Mouse (Mus musculus): ENCODE results near the gene Sema6d.

DNA sequence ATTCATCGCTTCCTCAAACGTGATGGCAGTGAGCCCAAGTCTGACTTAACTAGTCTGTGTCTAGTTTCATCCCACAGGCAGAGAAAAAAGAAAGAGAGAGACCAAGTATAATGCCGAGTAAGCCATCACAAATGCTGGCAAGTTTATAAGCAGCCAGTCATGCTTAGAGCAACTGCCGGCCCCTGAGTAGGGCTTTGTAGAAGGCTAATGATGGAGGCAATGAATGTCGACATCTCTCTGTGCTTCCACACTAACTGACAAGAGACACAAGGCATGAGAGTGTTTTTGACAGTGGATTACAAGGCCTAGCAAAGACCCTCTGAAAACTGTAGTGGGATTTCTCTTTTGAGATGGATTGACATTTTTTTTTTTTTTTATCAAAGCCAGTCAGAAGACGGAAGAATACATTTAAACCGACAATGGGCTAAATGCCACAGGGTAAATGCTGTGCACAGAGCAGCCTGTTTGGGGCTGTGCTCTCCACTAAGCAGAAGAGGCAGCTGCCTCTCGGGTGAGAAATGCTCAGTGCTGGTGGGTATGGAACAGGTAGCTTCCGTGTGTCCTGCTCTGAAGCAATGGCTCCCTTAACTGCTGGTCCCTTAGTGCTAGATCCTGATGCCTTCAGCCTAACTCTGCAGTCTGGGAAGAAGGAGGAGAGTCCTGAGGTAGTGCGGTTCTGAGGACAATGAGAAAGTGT lies 380.7 kb downstream of the Sema6d start:
- TF ChIP-seq CTCF (IDR thresholded peaks at IDR 0.05; ENCODE audit: low read depth): no peak
- TF ChIP-seq EP300 (IDR thresholded peaks at IDR 0.05; ENCODE audit: low read depth): no peak

Data from liver, postnatal 0 days (tissue).